Mouse (Mus musculus) forebrain, embryonic 16.5 days (tissue): ENCODE measurements around the gene Emg1. TPM values are rescaled to one million over a fixed set of nuclear protein-coding genes. Genes with fewer than 3 reads are reported as not detected.

Experiments
- ATAC-seq: fragments of 200-750 bp; cut with Nextera tagmentation; 2 replicates; pipeline ENCODE4 v1.8.0; 2017; ENCODE audit warnings: mild to moderate bottlenecking, moderate library complexity
- H3K27ac ChIP-seq: fragments of 300-500 bp; sonication (generic); 2 replicates; pipeline ENCODE4 v1.5.1; 2014; ENCODE audit warnings: low read length, control low read depth
- H3K27me3 ChIP-seq: fragments of 300-500 bp; sonication (generic); replicated peaks from 2 replicates; pipeline ENCODE4 v1.6.1; 2014; ENCODE audit warnings: low read length; ENCODE audit not compliant: control insufficient read depth, insufficient read depth
- H3K36me3 ChIP-seq: fragments of 300-500 bp; sonication (generic); 2 replicates; pipeline ENCODE4 v1.6.1; 2014; ENCODE audit not compliant: control insufficient read depth, insufficient read depth
- H3K4me1 ChIP-seq: fragments of 300-500 bp; sonication (generic); replicated peaks from 2 replicates; pipeline ENCODE4 v1.6.1; 2014; ENCODE audit warnings: low read length; ENCODE audit not compliant: control insufficient read depth, insufficient read depth
- H3K4me2 ChIP-seq: fragments of 300-500 bp; sonication (generic); 2 replicates; pipeline ENCODE4 v1.6.1; 2014; ENCODE audit warnings: mild to moderate bottlenecking, low read length, control low read depth
- H3K4me3 ChIP-seq: fragments of 300-500 bp; sonication (generic); replicated peaks from 2 replicates; pipeline ENCODE4 v1.5.1; 2014; ENCODE audit warnings: mild to moderate bottlenecking, low read length, control low read depth
- H3K9ac ChIP-seq: fragments of 300-500 bp; sonication (generic); replicated peaks from 2 replicates; pipeline ENCODE4 v1.6.1; 2014; ENCODE audit warnings: low read depth, low read length, control low read depth
- H3K9me3 ChIP-seq: fragments of 300-500 bp; sonication (generic); 2 replicates; pipeline ENCODE4 v1.6.1; 2016; ENCODE audit warnings: low read length; ENCODE audit not compliant: control insufficient read depth
- WGBS: fragments of 180-500 bp; shearing (Covaris S2); extraction: QIAGEN DNeasy Blood & Tissue Kit; methylation state at CpG from one replicate; pipeline ENCODE4 v1.1.7; 2014; 5-methylcytosine and 5-hydroxymethylcytosine counted together
- polyA plus RNA-seq: library from polyadenylated mRNA; unstranded; fragments of >200 nt; fragmentation: Nextera tagmentation; extraction: Ambion mirVana; gene quantifications from 2 replicates; pipeline ENCODE4 v1.2.1, GENCODE M21; 2015

Emg1 gene
- polyA plus RNA-seq, 1 experiment from 2014 or later, result 150 TPM

GRCm38 (mm10) chr6:124753861-124754260, 41.9 kb upstream of the Emg1 start:
- H3K4me2 ChIP-seq, result no peak overlapping the region
- WGBS, result 95% methylated on average over 2 of the region's 2 CpGs

DNA sequence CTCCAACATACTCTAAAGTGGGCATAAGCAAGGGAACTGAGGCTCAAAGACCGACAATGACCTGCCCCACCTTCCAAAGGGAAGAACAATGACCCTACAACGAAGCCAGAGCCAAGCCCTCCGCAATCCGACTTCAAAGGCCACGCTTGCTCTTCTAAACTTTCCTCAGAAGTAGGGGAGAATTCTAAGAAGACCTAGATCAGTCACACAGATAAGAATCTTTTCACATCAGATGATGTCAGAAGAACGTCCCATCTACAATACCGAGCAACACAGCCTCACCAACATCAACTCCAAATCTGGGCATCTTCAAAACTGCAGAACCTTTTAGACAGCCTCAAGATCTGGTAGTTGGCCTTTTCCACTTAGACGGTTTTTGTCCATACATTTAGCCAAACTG, 38.4 kb upstream of the Emg1 start:
- Histone ChIP-seq H3K27me3 (no peaks in the 10 kb centered on the region), H3K36me3 (peaks cover 10% of the 10 kb centered on the region), H3K4me2 (no peak overlapping the region), H3K9ac (no peak overlapping the region), H3K4me1 (peaks cover 29% of the 10 kb centered on the region), H3K9me3 (no peaks in the 10 kb centered on the region), H3K27ac (no peak overlapping the region), H3K4me3 (no peak overlapping the region)
- no peak for ATAC-seq
- WGBS, result 87% methylated on average over 8 of the region's 8 CpGs

More at GRCm38 (mm10) chr6:124753861-124754260, 41.9 kb upstream of the Emg1 start:
- no peak for ATAC-seq
- H3K36me3 ChIP-seq, result 0 out of 2 replicates have a peak, but pooled peaks cover 3% of the 10 kb centered on the region
- no peak overlapping the region for H3K27ac ChIP-seq
- no peaks in the 10 kb centered on the region for H3K27me3 ChIP-seq
- H3K4me1 ChIP-seq, result peaks cover 40% of the 10 kb centered on the region
- no peaks in the 10 kb centered on the region for H3K9me3 ChIP-seq
- H3K9ac ChIP-seq, result no peak overlapping the region
- H3K4me3 ChIP-seq, result no peak overlapping the region

GRCm38 (mm10) chr6:124746654-124747632, 35.0 kb upstream of the Emg1 start:
- Histone ChIP-seq H3K4me2 (peak overlapping the region; percentile 75), H3K27me3 (no peaks in the 10 kb centered on the region), H3K9ac (no peak overlapping the region), H3K36me3 (peaks cover 15% of the 10 kb centered on the region), H3K9me3 (no peaks in the 10 kb centered on the region), H3K27ac (no peak overlapping the region), H3K4me1 (peaks cover 18% of the 10 kb centered on the region), H3K4me3 (peak overlapping the region; percentile 50; the same call in 1 of the 2 replicates)
- ATAC-seq, result no peak
- WGBS, result 83% methylated on average over 7 of the region's 7 CpGs

DNA sequence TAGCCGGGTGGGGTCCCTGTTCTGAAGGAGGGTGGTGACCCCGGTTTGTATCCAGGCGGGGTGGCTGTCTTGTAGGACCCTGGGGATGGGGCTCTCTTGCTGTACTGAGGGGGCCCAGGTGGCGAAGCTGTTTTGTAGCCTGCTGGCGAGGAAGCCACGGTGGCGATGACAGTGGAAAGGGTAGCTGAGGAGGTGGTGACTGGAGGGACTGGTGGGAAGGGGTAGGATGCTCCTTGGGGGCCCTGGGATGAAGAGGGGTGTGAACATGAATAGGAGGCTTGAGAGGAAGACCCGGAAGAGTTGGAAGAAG, 34.3 kb upstream of the Emg1 start:
- peak; percentile 1 for ATAC-seq

DNA sequence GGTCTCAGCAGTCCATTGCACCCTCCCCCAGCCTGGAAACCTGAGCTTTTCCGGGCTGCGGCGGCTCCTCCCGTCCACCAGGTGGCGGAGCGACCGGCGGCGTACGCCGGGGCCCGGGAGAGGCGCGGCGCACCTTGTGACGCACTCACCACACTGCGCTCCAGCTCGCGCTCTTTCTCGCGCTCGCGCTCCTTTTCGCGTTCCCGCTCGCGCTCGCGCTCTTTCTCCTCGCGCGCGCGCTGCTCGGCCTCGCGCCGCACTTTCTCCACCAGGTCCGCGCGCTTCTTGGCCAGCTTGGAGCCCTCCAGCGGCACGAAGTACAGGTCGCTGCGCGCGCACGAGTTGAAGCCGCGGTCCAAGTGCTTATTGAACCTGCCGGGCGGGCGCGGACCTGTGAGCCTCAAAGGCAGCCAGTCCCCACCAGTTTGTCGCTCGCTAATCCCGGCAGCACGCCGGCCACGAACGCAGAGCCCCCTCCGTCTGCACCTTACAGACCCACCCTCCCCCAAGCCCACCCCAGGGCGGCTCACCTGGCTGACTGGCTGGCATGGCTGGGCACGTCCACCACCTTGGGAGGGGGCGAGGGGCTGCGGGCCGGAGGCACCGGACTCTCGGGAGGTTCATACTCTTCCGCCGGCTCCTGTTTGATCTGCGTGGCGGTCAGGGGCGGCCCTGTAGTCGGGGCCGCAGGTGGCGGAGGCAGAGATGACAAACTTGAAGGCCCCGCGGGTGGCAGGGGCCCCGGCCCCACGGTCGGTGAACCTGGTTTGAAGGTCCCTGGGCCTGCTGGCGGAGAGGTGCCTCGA, 33.7 kb upstream of the Emg1 start:
- under 1% methylated on average over 76 of the region's 85 CpGs for WGBS
- peaks cover 15% of the 10 kb centered on the region for H3K36me3 ChIP-seq

More for the DNA sequence above, 34.3 kb upstream of the Emg1 start:
- WGBS, result 15% methylated on average over 8 of the region's 8 CpGs
- Histone ChIP-seq H3K4me3 (peak overlapping the region; percentile 50), H3K4me2 (peak overlapping the region; percentile 75), H3K27ac (peak overlapping the region; percentile 81), H3K4me1 (peaks cover 23% of the 10 kb centered on the region), H3K9me3 (no peaks in the 10 kb centered on the region), H3K9ac (peak overlapping the region; percentile 74), H3K27me3 (no peaks in the 10 kb centered on the region), H3K36me3 (peaks cover 15% of the 10 kb centered on the region)

GRCm38 (mm10) chr6:124744755-124745321, 32.9 kb upstream of the Emg1 start:
- H3K4me3 ChIP-seq, result peak overlapping the region; percentile 50
- H3K27me3 ChIP-seq, result no peaks in the 10 kb centered on the region
- H3K4me1 ChIP-seq, result peaks cover 26% of the 10 kb centered on the region
- 64% methylated on average over 26 of the region's 26 CpGs for WGBS
- peak overlapping the region; percentile 71 for H3K27ac ChIP-seq
- H3K4me2 ChIP-seq, result peak overlapping the region; percentile 75
- H3K36me3 ChIP-seq, result peaks cover 15% of the 10 kb centered on the region
- ATAC-seq, result no peak
- no peaks in the 10 kb centered on the region for H3K9me3 ChIP-seq
- peak overlapping the region; percentile 74 for H3K9ac ChIP-seq

More for the DNA sequence above, 33.7 kb upstream of the Emg1 start:
- Histone ChIP-seq H3K4me3 (peak overlapping the region; percentile 50), H3K4me1 (peaks cover 23% of the 10 kb centered on the region), H3K27ac (peak overlapping the region; percentile 81), H3K27me3 (no peaks in the 10 kb centered on the region), H3K4me2 (peak overlapping the region; percentile 75), H3K9me3 (no peaks in the 10 kb centered on the region), H3K9ac (peak overlapping the region; percentile 74)
- ATAC-seq, result peak; percentile 82

GRCm38 (mm10) chr6:124743647-124744046, 31.7 kb upstream of the Emg1 start:
- Histone ChIP-seq H3K9ac (no peak overlapping the region), H3K9me3 (no peaks in the 10 kb centered on the region), H3K36me3 (peaks cover 11% of the 10 kb centered on the region), H3K27me3 (no peaks in the 10 kb centered on the region), H3K4me3 (no peak overlapping the region), H3K4me2 (no peak overlapping the region), H3K27ac (no peak overlapping the region), H3K4me1 (peaks cover 38% of the 10 kb centered on the region)
- no peak for ATAC-seq
- 94% methylated on average over 8 of the region's 8 CpGs for WGBS

DNA sequence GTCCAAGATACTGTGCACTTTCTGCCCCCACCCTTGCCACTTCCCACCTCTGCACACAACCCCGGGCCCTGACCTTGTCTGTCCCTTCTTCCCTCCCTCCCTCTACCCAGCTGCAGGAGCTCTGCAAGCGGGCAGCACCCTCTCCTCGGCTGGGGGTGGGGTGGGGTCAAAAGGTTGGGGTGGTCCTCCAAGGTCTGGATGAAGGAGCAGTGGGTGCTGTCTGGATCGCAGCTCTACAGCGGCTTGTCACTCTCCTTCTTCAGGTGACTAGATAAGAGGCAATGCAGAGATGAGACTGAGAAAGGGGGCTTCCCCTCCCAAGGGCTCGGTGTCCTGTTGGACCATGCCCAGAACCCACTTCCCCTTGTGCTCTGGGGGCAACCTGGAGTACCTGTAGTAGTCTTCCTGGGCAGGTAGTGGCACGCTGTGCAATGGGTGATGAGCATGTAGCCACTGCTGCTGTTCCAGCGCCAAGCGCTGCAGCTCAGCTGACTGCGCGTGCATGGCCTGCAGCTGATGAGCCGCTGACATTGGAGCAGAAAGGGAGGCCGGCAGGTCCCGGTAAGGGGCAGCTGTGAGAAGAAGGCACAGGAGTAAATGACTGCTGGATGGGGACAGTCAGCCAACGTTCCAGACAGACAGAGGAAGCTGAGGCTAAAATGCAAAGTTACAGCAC, 31.0 kb upstream of the Emg1 start:
- WGBS, result 90% methylated on average over 15 of the region's 15 CpGs
- H3K4me3 ChIP-seq, result no peak overlapping the region
- H3K4me2 ChIP-seq, result no peak overlapping the region
- no peaks in the 10 kb centered on the region for H3K9me3 ChIP-seq
- no peak overlapping the region for H3K27ac ChIP-seq
- peaks cover 11% of the 10 kb centered on the region for H3K36me3 ChIP-seq
- no peaks in the 10 kb centered on the region for H3K27me3 ChIP-seq
- H3K4me1 ChIP-seq, result peaks cover 40% of the 10 kb centered on the region
- H3K9ac ChIP-seq, result no peak overlapping the region
- ATAC-seq, result no peak
